Mouse (Mus musculus) activated CD4-positive, CD25-positive, alpha-beta regulatory T cell, adult 4 months (primary cell): ENCODE data around the gene Eef2. TPM values are rescaled to one million over a fixed set of nuclear protein-coding genes. Genes with fewer than 3 reads are reported as not detected.
"Not testable (repeated sequence)": the region's sequence is repeated elsewhere in the genome, so short reads cannot be mapped to it uniquely, and the experiment has no call there.

Source experiments
- ATAC-seq: one replicate; pipeline ENCODE4 v1.8.0; 2017
- polyA plus RNA-seq, 2 experiments: library from polyadenylated mRNA; unstranded; fragments of 100-300 nt; shearing (Covaris generic); gene quantifications; one replicate each; pipeline ENCODE4 v1.2.1; 2017

Gene Eef2
- polyA plus RNA-seq, 2 experiments from 2014 or later: 933 to 1,303 TPM

GRCm38 (mm10) chr10:81151261-81151660 lies 25.2 kb upstream of the Eef2 start:
- ATAC-seq: no peak

GRCm38 (mm10) chr10:81152609-81153008 lies 23.8 kb upstream of the Eef2 start:
- no peak for ATAC-seq

- ATAC-seq: no peak
Observed at GRCm38 (mm10) chr10:81154313-81154712, 22.1 kb upstream of the Eef2 start.

GRCm38 (mm10) chr10:81154736-81155135 lies 21.7 kb upstream of the Eef2 start:
- no peak for ATAC-seq

GRCm38 (mm10) chr10:81161602-81162317 lies 14.7 kb upstream of the Eef2 start:
- no peak for ATAC-seq

GRCm38 (mm10) chr10:81162318-81162652 lies 14.1 kb upstream of the Eef2 start:
- no peak for ATAC-seq

GRCm38 (mm10) chr10:81165118-81165517 lies 11.3 kb upstream of the Eef2 start:
- ATAC-seq: no peak

- ATAC-seq: peak; percentile 69
Observed at GRCm38 (mm10) chr10:81167200-81168086, 9.0 kb upstream of the Eef2 start, which contains the start of gene Pias4. Pias4 (minus strand) TSS chr10:81167923.

- peak; percentile 32 for ATAC-seq
Observed at GRCm38 (mm10) chr10:81168087-81168431, 8.4 kb upstream of the Eef2 start.

GRCm38 (mm10) chr10:81168521-81169244 lies 7.7 kb upstream of the Eef2 start:
- peak; percentile 41 for ATAC-seq

- ATAC-seq: peak; percentile 36
Observed at GRCm38 (mm10) chr10:81169411-81169900, 7.0 kb upstream of the Eef2 start.

- peak; percentile 24 for ATAC-seq
Observed at GRCm38 (mm10) chr10:81173132-81173531, 3.3 kb upstream of the Eef2 start.

- ATAC-seq: peak; percentile 47
Observed at GRCm38 (mm10) chr10:81174617-81175344, 1.6 kb upstream of the Eef2 start.

- ATAC-seq: not testable (repeated sequence)
Observed at GRCm38 (mm10) chr10:81175345-81175701, 1.1 kb upstream of the Eef2 start.

- no peak for ATAC-seq
Observed at GRCm38 (mm10) chr10:81175936-81176465, 430 bp upstream of the Eef2 start.

- ATAC-seq: no peak
Observed at GRCm38 (mm10) chr10:81177491-81177925, 1.1 kb downstream of the Eef2 start.

GRCm38 (mm10) chr10:81177958-81178712 lies 1.7 kb downstream of the Eef2 start:
- ATAC-seq: no peak

- no peak for ATAC-seq
Observed at GRCm38 (mm10) chr10:81178927-81179326, 2.5 kb downstream of the Eef2 start.

- no peak for ATAC-seq
Observed at GRCm38 (mm10) chr10:81179451-81180342, 3.3 kb downstream of the Eef2 start.

GRCm38 (mm10) chr10:81180946-81181345 lies 4.5 kb downstream of the Eef2 start:
- ATAC-seq: no peak
